Mouse (Mus musculus): ENCODE data around the gene Lgals8. TPM values are rescaled to one million over a fixed set of nuclear protein-coding genes. Genes with fewer than 3 reads are reported as not detected.

Lgals8 gene
- total and polyA plus RNA-seq, 2 experiments from 2014 or later, result 20.1 to 28.6 TPM

- Histone ChIP-seq H3K27me3 (ENCODE audit: insufficient read depth, low read length) (no peaks in the 10 kb centered on the region), H3K9me3 (ENCODE audit: low read length) (no peaks in the 10 kb centered on the region), H3K4me3 (ENCODE audit: low read length) (no peak overlapping the region), H3K9ac (replicated peaks; ENCODE audit: low read length) (no peak overlapping the region), H3K4me1 (ENCODE audit: insufficient read depth, low read length) (no peaks in the 10 kb centered on the region), H3K4me2 (ENCODE audit: low read depth, low read length) (no peak overlapping the region), H3K27ac (no peak overlapping the region), H3K36me3 (ENCODE audit: insufficient read depth, low read length) (no peaks in the 10 kb centered on the region)
- ATAC-seq (no peak), DNase-seq (ENCODE audit: low spot score) (no peak)
- 74% methylated on average over 4 of the region's 4 CpGs for WGBS
- no peak for TF ChIP-seq CTCF (IDR thresholded peaks at IDR 0.05; ENCODE audit: low read depth)
These were observed 2.1 kb downstream of the Lgals8 start for GRCm38 (mm10) chr13:12462623-12463022.

- Histone ChIP-seq H3K9me3 (ENCODE audit: low read length) (no peaks in the 10 kb centered on the region), H3K9ac (replicated peaks; ENCODE audit: low read length) (peak overlapping the region; percentile 85), H3K4me2 (ENCODE audit: low read depth, low read length) (peak overlapping the region; percentile 79), H3K27ac (peak overlapping the region; percentile 82; the same call in 1 of the 2 replicates), H3K27me3 (ENCODE audit: insufficient read depth, low read length) (no peaks in the 10 kb centered on the region), H3K4me1 (ENCODE audit: insufficient read depth, low read length) (no peaks in the 10 kb centered on the region), H3K4me3 (ENCODE audit: low read length) (peak overlapping the region; percentile 82), H3K36me3 (ENCODE audit: insufficient read depth, low read length) (0 out of 2 replicates have a peak, but pooled peaks cover 3% of the 10 kb centered on the region)
- ATAC-seq (peak; percentile 63), DNase-seq (ENCODE audit: low spot score) (peak; percentile 34)
- no peak for TF ChIP-seq CTCF (IDR thresholded peaks at IDR 0.05; ENCODE audit: low read depth)
- under 1% methylated on average over 7 of the region's 7 CpGs for WGBS
These were observed 3.0 kb downstream of the Lgals8 start for GRCm38 (mm10) chr13:12461730-12462119.

DNA sequence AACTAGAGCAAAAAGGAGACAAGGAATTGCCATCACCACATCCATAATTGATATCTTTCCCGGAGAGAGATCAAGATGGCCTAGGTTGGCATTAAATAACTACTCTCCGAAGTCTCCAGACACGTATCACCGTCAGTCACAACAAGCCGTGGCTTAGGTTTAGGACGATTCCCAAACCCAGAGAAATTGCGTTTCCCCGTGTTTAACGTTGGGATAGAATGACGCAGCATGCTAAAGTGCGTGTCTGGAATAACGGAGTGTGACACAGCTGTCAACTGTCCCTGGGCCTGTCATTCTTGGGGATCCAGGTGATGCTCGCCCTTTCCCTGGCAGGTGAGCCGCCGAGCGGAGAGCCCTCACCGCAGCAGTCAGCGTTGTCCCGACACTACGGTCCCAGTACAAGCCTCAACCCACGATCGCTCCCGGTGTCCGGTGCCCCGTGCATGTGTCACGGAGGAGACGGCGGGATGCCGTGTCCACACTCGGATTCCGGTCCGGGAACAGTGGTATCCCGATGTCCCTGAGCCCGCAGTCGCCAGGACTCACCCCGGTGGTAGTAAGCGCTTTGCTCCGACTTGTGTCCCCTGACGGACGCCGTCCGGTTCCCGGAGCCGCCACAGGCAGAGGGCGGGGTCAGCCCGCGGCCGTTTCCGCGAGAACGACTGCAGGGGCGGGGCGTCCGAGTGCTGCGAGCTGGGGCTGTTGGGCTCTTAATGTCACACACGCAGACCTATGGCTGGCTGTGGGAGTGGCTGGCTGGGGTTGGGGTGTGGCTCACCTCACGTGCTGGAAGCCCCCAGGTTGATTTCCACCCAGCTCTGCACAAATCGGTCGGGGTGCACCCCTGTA is 3.6 kb downstream of the Lgals8 start:
- H3K4me2 ChIP-seq (ENCODE audit: low read depth, low read length), result peak overlapping the region; percentile 79
- peak overlapping the region; percentile 85 for H3K9ac ChIP-seq (replicated peaks; ENCODE audit: low read length)
- under 1% methylated on average over 59 of the region's 59 CpGs for WGBS
- H3K4me1 ChIP-seq (ENCODE audit: insufficient read depth, low read length), result no peaks in the 10 kb centered on the region
- peak; percentile 93 for DNase-seq (ENCODE audit: low spot score)
- peak overlapping the region; percentile 82 for H3K27ac ChIP-seq
- 0 out of 2 replicates have a peak, but pooled peaks cover 9% of the 10 kb centered on the region for H3K36me3 ChIP-seq (ENCODE audit: insufficient read depth, low read length)
- peak; percentile 96 for ATAC-seq
- no peaks in the 10 kb centered on the region for H3K27me3 ChIP-seq (ENCODE audit: insufficient read depth, low read length)
- H3K9me3 ChIP-seq (ENCODE audit: low read length), result no peaks in the 10 kb centered on the region
- no peak for TF ChIP-seq CTCF (IDR thresholded peaks at IDR 0.05; ENCODE audit: low read depth)
- peak overlapping the region; percentile 82 for H3K4me3 ChIP-seq (ENCODE audit: low read length)

GRCm38 (mm10) chr13:12460443-12460842 is 4.3 kb downstream of the Lgals8 start:
- peak overlapping the region; percentile 79 for H3K4me2 ChIP-seq (ENCODE audit: low read depth, low read length)
- H3K9ac ChIP-seq (replicated peaks; ENCODE audit: low read length), result peak overlapping the region; percentile 85
- TF ChIP-seq CTCF (IDR thresholded peaks at IDR 0.05; ENCODE audit: low read depth), result peak; percentile 31; the same call in 1 of the 2 replicates
- H3K9me3 ChIP-seq (ENCODE audit: low read length), result no peaks in the 10 kb centered on the region
- H3K27ac ChIP-seq, result peak overlapping the region; percentile 82
- no peaks in the 10 kb centered on the region for H3K4me1 ChIP-seq (ENCODE audit: insufficient read depth, low read length)
- H3K36me3 ChIP-seq (ENCODE audit: insufficient read depth, low read length), result 0 out of 2 replicates have a peak, but pooled peaks cover 10% of the 10 kb centered on the region
- no peak for ATAC-seq
- peak; percentile 56 for DNase-seq (ENCODE audit: low spot score)
- no peaks in the 10 kb centered on the region for H3K27me3 ChIP-seq (ENCODE audit: insufficient read depth, low read length)
- H3K4me3 ChIP-seq (ENCODE audit: low read length), result peak overlapping the region; percentile 82
- 4% methylated on average over 8 of the region's 8 CpGs for WGBS

- ATAC-seq (no peak), DNase-seq (ENCODE audit: low spot score) (no peak)
- Histone ChIP-seq H3K9ac (replicated peaks; ENCODE audit: low read length) (no peak overlapping the region), H3K4me1 (ENCODE audit: insufficient read depth, low read length) (no peaks in the 10 kb centered on the region), H3K27me3 (ENCODE audit: insufficient read depth, low read length) (no peaks in the 10 kb centered on the region), H3K9me3 (ENCODE audit: low read length) (no peaks in the 10 kb centered on the region), H3K4me2 (ENCODE audit: low read depth, low read length) (no peak overlapping the region), H3K4me3 (ENCODE audit: low read length) (no peak overlapping the region), H3K36me3 (ENCODE audit: insufficient read depth, low read length) (peaks cover 24% of the 10 kb centered on the region; the same call in 1 of the 2 replicates), H3K27ac (no peak overlapping the region)
- TF ChIP-seq CTCF (IDR thresholded peaks at IDR 0.05; ENCODE audit: low read depth), result no peak
- WGBS, result 88% methylated on average over 7 of the region's 7 CpGs
These were observed 8.0 kb downstream of the Lgals8 start for GRCm38 (mm10) chr13:12456711-12457110.

DNA sequence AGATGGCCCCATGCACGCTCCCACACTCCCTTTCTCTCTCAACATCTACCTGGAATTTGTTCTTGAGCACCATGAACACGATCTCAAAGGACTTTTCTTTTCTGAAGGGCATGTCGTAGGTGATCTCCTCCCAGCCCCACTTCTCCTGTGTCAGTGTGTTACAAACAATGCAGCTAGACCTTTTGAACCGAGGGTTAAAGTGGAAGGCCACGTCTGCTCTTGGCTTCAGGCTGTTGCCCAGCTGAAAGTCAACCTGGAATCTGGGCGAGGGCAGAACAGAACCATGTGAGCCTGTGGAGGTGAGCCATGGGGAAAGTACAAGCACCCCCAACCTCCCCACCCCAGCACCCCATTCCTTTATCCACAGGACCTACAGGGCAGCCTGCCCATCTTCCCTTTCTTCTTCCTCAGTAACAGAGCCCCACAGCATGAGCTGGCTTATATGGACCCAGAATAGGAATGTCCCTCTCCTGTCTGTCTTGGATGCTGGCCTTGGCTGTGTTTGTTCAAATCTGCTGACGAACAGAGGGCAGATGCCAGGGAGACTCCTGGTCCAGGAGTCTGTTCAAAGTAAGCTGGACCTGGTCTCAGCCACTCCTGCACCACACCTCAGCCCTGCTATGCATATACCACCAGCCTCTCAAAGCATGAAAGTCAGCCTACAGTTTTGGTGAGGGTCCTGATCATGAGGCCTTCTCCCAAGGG is 9.9 kb downstream of the Lgals8 start:
- Histone ChIP-seq H3K36me3 (ENCODE audit: insufficient read depth, low read length) (peaks cover 25% of the 10 kb centered on the region; the same call in 1 of the 2 replicates), H3K4me2 (ENCODE audit: low read depth, low read length) (no peak overlapping the region), H3K9me3 (ENCODE audit: low read length) (no peaks in the 10 kb centered on the region), H3K27ac (no peak overlapping the region), H3K9ac (replicated peaks; ENCODE audit: low read length) (no peak overlapping the region), H3K4me1 (ENCODE audit: insufficient read depth, low read length) (no peaks in the 10 kb centered on the region), H3K27me3 (ENCODE audit: insufficient read depth, low read length) (no peaks in the 10 kb centered on the region), H3K4me3 (ENCODE audit: low read length) (no peak overlapping the region)
- no peak for TF ChIP-seq CTCF (IDR thresholded peaks at IDR 0.05; ENCODE audit: low read depth)
- no peak for DNase-seq (ENCODE audit: low spot score)
- no peak for ATAC-seq
- 85% methylated on average over 7 of the region's 7 CpGs for WGBS

Measured in hindbrain, postnatal 0 days (tissue).